Mouse (Mus musculus): Measurements from ENCODE around the gene Pkd1l1. TPM values are rescaled to one million over a fixed set of nuclear protein-coding genes. Genes with fewer than 3 reads are reported as not detected.

Pkd1l1 gene
- not detected for polyA plus RNA-seq (2017; shearing (Covaris generic))

DNA sequence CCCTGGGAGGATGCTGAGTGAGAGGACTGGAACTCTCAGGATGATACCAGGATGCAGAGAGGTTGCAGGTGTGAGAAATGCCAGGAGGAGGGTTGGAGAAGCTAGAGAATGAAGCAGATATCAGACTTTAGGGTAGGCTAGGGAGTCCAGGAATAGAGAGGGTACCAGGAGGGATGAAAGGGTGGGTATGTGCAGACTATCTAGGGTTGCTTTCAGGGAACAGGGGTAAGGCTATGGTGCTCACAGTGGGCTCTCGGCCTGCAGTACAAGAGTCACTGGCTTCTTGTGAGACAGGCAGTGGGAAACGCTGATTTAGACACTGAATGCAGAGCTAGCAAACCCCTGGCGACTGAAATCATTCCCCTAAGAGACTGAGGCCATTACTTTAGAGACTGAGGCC lies at the start of gene Pkd1l1:
TSS of gene Pkd1l1 (minus strand) at position 101 of the 400 bp plus-strand sequence.
- ATAC-seq, result no peak

- ATAC-seq, result no peak
Measured at GRCm38 (mm10) chr11:9020207-9020606, 47.1 kb upstream of the Pkd1l1 start.

GRCm38 (mm10) chr11:9018491-9019267 lies 45.6 kb upstream of the Pkd1l1 start:
- no peak for ATAC-seq

DNA sequence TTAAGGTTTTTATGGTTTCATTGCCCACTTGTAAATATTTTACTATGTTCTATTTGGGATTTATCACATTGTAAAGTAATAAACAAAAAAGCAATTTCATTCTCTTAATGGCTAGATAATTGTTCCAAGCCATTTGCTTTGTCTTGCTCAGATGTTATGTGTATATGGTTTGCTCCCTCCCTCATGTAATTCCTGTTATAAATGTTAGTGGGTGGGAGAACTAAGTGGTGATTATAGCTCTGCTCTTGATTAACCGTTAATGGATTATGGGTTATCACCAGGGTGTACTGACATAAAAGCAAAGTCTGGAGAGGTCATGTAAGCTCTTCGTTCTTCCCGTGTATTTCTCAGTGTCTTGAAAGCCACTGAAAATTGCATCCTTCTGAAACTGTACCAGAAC lies 41.7 kb upstream of the Pkd1l1 start:
- no peak for ATAC-seq

GRCm38 (mm10) chr11:9011348-9011747 lies 38.3 kb upstream of the Pkd1l1 start:
- ATAC-seq, result no peak

GRCm38 (mm10) chr11:9010853-9011339 lies 37.8 kb upstream of the Pkd1l1 start, which contains the start of gene Hus1:
TSS of gene Hus1 (minus strand) at chr11:9011191.
- peak; percentile 78 for ATAC-seq

GRCm38 (mm10) chr11:9010416-9010815 lies 37.4 kb upstream of the Pkd1l1 start:
- ATAC-seq, result no peak

DNA sequence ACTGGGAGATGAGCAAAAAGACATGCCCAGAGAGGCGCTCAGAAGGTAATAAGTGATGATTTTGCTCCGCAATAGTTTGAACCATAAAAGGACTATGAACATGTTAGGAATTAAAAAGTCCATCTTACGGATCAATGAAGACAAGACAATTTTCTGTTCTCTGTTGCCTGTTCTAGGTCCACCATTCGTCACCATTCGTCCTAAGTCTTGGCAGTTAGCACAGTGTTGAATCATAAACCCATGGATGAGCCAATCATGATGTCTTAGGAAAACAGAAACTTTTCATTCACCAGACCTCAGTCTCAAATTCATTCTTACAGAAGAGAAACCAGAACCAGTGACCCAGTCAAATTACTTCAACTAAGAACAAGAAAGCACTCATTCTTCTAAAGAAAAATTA lies 35.7 kb upstream of the Pkd1l1 start:
- no peak for ATAC-seq

GRCm38 (mm10) chr11:8988084-8988483 lies 15.0 kb upstream of the Pkd1l1 start:
- no peak for ATAC-seq

DNA sequence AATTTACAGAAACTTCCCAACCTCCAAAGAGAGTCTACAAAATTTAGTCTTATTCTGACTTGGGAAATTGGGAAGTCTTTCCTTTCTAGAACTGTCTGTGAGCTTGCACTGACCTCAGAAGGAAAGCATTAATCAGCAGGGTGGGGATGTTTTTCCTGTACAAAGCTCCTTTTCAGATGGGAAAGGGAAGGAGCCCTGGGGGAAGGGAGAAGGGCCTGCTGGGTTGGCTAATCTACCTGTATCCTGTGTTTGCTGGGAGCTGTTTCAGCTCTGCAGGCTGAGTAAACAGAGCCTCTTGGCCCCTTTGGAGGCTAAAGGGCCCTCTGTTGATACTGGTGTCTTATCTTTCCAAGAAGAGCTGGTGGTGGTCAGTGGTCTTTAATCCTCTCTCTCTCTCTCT lies 13.0 kb upstream of the Pkd1l1 start:
- no peak for ATAC-seq

DNA sequence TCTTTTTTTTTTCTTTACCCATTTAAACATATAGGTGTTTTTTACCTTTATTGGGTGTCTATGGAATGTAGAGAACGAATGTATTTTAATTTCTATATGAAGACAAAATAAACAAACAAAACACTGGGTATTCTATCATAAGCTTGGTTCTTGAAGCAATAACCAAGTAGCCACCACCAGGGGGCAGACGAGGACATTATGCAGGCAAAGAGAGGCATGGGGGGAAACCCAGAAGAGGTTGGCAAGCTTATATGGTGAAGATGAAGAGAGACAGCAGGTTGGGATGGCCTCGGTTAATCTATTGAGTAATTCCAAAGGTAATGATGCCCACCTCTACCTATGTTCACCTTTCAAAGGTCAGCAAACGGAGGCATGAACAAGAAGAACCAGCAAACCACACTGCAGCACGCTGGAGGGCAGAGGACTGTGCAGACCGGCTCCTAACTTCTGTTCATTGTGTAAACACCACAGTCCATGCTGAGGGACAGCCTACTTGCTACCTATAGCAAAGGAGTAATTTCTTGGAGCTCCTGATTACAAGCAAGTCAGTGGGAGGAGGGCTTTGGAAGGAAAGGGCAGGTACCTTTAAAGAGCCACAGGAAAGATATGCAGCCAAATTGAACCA lies 10.3 kb upstream of the Pkd1l1 start:
- peak; percentile 54 for ATAC-seq

- ATAC-seq, result no peak
Measured at GRCm38 (mm10) chr11:8978154-8978553, 5.1 kb upstream of the Pkd1l1 start.

GRCm38 (mm10) chr11:8972093-8972492 lies 973 bp downstream of the Pkd1l1 start:
- no peak for ATAC-seq

GRCm38 (mm10) chr11:8970509-8970908 lies 2.6 kb downstream of the Pkd1l1 start:
- no peak for ATAC-seq

DNA sequence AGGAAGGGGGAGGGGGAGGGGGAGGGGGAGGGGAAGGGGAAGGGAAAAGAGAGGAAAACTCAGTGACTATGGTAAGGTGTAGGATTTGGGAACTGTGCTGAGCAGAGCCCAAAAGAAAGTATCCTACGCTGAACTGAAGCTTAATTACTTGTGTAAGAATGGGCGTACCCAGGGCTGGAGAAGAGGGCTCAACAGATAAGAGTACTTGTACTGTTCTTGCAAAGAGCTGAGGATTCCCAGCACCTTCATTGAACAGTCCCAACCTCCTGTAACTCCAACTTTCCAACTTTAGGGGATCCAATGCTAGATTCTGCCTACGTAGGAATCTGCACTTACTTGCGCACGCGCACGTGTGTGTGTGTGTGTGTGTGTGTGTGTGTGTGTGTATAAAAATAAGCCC lies 5.0 kb downstream of the Pkd1l1 start:
- no peak for ATAC-seq

DNA sequence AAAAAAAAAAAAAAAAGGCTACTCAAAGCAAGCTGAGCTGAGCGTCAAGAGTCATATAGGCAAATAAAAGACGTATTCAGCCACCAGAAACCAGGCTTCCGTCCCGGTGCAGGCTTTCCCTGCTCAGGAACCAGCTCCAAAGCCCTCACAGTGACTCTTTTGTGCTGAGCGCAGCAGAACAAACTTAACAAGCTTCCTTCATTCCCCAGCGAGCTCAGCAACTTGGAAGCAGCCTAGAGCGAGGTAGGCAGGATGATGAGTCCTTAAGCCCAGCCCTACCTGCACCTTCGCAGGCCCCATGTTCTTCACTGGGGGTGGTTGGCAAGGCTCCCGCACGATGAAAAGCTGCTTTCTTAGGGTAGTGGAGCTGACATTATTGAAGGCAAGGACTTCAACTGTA lies 14.5 kb downstream of the Pkd1l1 start:
- ATAC-seq, result no peak

DNA sequence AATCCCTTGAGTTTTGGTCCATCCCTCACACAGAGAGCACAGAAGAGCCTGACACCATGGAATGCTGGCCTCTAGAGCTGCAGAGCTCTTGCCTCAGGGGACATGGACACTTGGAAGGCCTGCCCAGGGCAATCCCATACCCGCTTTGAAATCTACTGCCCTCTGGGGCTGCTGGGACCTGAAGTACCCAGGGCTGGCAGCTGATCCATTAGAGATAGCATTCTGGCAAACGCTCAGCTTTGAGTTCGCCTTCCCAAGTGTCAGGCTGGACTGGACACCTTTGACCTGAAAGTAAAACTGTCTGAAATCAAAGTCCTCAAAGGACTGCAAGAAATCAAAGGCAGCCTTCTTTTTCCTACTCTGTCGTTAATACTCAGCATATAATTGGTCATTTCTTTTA lies 15.0 kb downstream of the Pkd1l1 start:
- no peak for ATAC-seq

DNA sequence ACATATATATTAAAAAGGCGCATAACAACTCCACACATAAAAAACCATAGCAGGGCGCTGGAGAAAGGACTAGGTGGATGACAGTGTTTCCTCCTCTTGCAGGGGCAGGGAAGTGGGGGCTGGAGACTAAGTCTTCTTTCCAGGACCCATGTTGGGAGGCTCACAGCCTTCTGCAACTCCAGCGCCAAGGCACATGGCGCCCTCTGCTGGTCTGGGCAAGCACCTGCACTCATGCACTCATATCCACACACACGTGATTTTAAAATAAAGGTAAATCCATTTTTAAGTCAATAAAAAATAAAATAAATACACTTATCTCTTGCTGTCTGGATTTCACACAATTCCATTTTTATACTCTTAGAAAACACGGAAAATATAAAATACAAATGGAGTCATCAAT lies 16.0 kb downstream of the Pkd1l1 start:
- no peak for ATAC-seq

GRCm38 (mm10) chr11:8955678-8956077 lies 17.4 kb downstream of the Pkd1l1 start:
- no peak for ATAC-seq

DNA sequence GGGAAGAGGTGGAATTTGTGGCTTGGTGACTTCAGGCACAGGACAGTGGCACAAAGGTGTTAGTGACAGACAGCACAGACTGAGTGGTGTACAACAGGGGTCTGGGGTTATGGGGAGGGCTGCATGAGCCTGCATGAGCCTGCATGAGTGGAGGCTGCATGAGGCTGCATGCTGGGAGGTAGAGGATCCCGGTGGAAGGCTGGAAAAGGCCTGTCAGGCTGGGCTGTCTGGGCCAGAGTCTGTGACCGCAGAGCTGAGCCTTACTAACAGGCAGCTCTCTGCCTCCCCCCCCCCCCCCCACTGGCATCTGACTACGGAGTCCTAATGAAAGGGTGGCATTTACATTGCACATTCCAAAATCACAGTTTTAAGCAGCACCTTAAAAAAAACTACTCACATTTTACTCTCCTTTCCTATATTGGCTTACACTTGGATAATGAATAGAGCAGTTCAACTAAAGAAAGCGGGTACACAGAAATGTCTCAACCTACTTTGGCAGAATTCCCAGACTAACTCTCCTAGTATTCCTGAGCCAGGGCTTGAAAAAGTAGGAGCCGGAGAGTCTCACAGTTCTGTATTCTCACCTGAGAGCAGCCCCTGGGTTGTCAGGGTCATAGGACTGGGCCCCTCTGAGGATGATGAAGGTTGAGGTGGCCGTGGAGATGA lies 23.2 kb downstream of the Pkd1l1 start:
- ATAC-seq, result no peak

DNA sequence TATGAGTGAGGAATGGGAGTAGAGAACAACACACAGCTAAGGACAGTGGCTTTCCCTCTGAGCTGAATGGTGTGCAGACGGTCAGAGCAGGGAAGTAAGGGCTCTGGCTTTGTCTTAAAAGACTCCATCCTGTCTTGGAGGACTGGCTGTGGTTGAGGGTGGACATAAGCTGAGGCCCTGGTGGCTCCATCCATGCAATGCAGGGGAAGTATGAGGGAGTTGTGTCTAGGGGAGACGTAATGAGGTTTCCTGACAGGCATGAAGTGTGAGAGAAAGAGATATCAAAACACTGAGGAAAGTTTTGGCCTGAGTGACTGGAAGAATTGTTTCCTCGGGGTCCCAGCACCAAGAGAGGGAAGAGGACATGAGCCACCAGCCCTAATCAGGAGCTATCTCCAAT lies 24.2 kb downstream of the Pkd1l1 start:
- no peak for ATAC-seq

DNA sequence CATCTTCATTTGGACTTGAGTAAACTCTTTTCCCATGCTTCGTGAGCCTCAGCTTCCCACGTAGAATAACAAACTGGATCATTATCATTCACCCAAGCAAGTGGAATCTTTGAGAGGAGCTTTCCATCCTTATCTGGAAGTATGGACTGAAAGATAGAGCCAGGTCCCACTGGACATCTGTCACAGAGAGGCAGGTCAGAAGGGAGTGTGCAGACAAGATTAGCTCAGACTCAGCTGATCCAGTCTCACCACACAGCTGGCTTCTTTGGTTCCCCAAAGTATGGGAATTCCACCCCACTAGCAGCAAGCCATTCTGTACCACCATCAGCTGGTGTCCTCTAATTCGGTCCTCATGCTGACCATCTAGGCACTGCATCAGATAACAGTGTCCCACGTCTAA lies 29.0 kb downstream of the Pkd1l1 start:
- no peak for ATAC-seq

- ATAC-seq, result no peak
Measured at GRCm38 (mm10) chr11:8942446-8942845, 30.6 kb downstream of the Pkd1l1 start.
